Mouse (Mus musculus): Measurements from ENCODE around the gene Ccdc126. TPM values are rescaled to one million over a fixed set of nuclear protein-coding genes. Genes with fewer than 3 reads are reported as not detected.

Gene Ccdc126
- polyA plus RNA-seq (2012; rRNA removed; ENCODE audit: low replicate concordance) = 2.5 and 2.8 TPM in 2 replicates

GRCm38 (mm10) chr6:49318966-49319594 is at the start of gene Ccdc126:
Gene Ccdc126, plus strand, starts transcription at chr6:49319274.

GRCm38 (mm10) chr6:49367159-49368054 is 48.3 kb downstream of the Ccdc126 start, which contains the start of gene Fam221a:
Gene Fam221a, plus strand, starts transcription at chr6:49367739.

Other genes with a start within 250 kb of the Ccdc126 start
- gene Malsu1, start 245.5 kb upstream of the Ccdc126 start, polyA plus RNA-seq (2012; rRNA removed; ENCODE audit: low replicate concordance) = 18.4 and 27.9 TPM in 2 replicates
- 0.11 and 0.14 TPM in 2 replicates for gene Igf2bp3, start 104.3 kb upstream of the Ccdc126 start, polyA plus RNA-seq (2012; rRNA removed; ENCODE audit: low replicate concordance)
- 23.8 and 35.6 TPM in 2 replicates for gene Tra2a, start 55.2 kb upstream of the Ccdc126 start, polyA plus RNA-seq (2012; rRNA removed; ENCODE audit: low replicate concordance)
- gene Fam221a, start 48.5 kb downstream of the Ccdc126 start, polyA plus RNA-seq (2012; rRNA removed; ENCODE audit: low replicate concordance) = 2.7 and 3.0 TPM in 2 replicates
- 0.09 TPM in 1 of 2 replicates, not detected in the other for gene Stk31, start 76.3 kb downstream of the Ccdc126 start, polyA plus RNA-seq (2012; rRNA removed; ENCODE audit: low replicate concordance)